Mouse (Mus musculus) liver (tissue): ENCODE data around the gene Zfp941.
"Not testable (repeated sequence)": the region's sequence is repeated elsewhere in the genome, so short reads cannot be mapped to it uniquely, and the experiment has no call there.

Experiments
- DNase-seq: peaks from one replicate; pipeline ENCODE4 v3.0.0-alpha.2; 2020; ENCODE audit warnings: mixed read lengths

Zfp941 gene

GRCm38 (mm10) chr7:140765888-140766739, 55.9 kb downstream of the Zfp941 start:
- no peak for DNase-seq

- DNase-seq, result not testable (repeated sequence)
These were observed 56.6 kb downstream of the Zfp941 start for GRCm38 (mm10) chr7:140765391-140765790.

- DNase-seq, result no peak
These were observed 58.4 kb downstream of the Zfp941 start, which contains the start of gene Cyp2e1 for GRCm38 (mm10) chr7:140763447-140764020. Gene Cyp2e1, plus strand, starts transcription at chr7:140763739.

GRCm38 (mm10) chr7:140760647-140761046, 61.3 kb downstream of the Zfp941 start:
- DNase-seq, result no peak
